Mouse (Mus musculus): Measurements from ENCODE around the gene Kank2.
"Not testable (repeated sequence)": the region's sequence is repeated elsewhere in the genome, so short reads cannot be mapped to it uniquely, and the experiment has no call there.

The Kank2 gene

GRCm38 (mm10) chr9:21816716-21817305 lies 18.3 kb upstream of the Kank2 start:
- DNase-seq, result no peak

DNA sequence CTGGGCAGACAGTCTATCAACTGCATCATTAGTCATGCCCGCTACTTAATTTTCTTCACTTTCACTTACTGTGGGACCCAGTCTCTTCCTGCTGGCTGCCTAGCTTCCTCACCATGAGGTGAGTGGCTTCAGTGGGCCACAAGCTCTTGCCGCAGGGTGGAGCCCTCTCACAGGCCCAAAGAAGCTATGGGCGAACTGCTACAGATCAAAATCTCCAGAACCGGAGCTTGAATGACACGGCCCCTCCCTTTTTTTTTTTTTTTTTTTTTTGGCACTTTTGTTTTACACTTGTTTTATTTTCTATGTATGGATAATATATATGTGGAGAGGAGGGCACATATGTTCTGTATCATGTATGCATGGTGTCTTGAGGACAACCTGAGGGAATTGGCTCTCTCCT lies 12.6 kb upstream of the Kank2 start:
- no peak for DNase-seq

DNA sequence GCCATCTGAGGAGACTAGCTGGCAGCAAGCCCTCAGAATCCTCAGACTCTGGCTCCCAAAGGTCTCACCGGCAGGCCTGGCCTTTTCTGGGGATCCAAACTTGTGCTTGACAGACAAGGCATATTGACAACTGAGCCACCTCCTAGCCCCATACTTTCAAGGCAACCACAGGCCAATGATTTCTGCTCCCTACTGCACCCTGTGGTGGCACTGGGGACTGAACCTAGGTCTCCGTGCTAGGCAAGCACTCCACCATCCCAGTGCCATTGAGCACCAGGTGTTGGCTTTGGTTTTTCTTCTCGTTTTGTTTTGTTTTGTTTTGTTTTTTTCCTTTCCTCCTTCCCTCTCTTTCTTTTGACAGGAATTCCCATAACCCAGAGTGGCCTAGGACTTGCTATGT lies 10.0 kb upstream of the Kank2 start:
- no peak for DNase-seq

GRCm38 (mm10) chr9:21806976-21807375 lies 8.4 kb upstream of the Kank2 start:
- no peak for DNase-seq

DNA sequence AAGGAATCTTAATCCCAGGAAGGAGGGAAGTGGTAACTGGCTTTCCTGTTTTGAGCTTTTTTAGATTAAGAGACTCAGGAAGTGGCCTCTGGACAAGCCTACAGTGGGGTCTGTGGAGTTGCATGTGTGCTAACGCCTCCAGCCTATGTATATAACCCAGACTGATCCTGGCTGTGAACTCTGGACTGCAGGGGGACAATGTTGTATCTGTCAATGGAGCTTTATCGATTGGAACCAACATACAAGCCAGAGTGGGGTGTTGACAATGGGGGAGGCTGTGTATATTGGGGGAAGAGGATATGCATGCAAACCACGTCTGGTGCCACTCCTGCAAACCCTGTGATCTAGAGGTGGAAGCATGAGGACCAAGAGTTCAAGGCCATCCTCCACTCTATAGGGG lies 7.8 kb upstream of the Kank2 start:
- no peak for DNase-seq

DNA sequence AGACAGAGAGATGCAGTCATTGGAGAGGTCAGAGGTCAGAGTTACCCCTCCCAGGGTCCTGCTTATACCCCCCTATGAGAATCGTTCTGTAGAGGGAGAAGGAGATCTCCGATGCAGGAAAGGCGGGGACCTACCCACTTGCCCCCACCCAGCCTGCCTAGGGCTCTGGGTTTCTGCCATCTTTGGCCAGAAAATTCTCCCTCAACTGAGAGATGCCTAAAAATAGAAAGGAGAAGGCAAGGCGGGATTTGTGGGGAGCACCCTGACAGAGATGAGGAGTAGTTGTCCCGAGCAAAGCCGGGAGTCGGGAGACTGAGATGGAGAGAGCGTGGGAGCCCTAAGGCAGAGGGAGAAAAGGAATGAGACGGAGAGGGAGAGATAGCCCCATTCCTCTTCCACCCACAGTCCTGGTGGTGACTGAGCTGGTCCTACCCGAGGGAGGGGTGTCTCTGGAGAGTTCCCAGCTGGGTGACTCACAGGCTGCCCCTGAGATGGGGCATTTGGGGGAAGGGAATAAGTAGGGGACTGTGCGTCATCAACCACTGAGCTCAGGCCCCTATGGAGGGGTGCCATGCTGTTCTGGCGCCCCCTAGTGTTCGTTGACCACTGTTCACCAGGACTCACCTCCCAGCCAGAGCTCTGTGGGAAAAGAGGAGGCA lies 5.6 kb upstream of the Kank2 start:
- DNase-seq, result peak; percentile 86

DNA sequence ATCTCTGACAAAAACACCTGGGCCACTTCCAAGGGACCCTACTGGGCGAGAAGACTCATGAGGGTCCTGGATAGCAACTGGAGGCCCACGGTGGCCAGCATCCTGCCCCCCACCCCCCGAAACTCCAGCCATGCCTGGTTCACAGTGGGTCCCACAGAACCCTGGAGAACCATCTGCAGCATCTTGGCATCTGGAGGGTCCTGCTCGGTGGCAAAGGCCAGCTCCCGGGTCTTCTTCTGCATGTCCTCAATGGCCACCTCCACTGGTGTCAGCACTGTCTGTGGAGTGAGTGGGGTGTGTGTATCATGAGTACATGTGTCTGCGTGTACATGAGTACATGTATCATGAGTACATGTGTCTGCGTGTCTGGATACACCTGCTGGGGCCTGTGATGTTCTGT lies 3.0 kb upstream of the Kank2 start:
- no peak for DNase-seq

DNA sequence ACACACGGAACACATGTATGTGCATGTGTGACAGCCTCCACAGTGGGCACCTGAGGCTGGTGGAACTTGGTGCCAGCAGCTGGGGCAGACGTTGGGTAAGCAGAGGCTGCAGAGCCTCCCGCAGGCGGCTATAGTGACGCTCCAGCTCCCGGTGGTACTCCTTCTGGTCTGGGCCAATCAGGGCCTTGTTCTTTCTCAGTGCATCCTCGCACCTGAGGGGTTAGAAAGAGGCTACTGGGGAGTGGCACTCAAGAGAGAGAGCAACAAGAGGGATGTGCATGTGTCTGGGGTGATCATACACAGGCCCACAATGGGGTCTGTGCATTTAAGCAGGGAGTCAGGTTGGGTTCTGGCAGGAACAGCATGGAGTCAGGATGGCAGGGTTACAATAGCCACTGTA lies 2.6 kb upstream of the Kank2 start:
- DNase-seq, result no peak

- DNase-seq, result no peak
These were observed 436 bp upstream of the Kank2 start for GRCm38 (mm10) chr9:21799010-21799350.

GRCm38 (mm10) chr9:21797921-21798344 lies 611 bp downstream of the Kank2 start:
- DNase-seq, result no peak

DNA sequence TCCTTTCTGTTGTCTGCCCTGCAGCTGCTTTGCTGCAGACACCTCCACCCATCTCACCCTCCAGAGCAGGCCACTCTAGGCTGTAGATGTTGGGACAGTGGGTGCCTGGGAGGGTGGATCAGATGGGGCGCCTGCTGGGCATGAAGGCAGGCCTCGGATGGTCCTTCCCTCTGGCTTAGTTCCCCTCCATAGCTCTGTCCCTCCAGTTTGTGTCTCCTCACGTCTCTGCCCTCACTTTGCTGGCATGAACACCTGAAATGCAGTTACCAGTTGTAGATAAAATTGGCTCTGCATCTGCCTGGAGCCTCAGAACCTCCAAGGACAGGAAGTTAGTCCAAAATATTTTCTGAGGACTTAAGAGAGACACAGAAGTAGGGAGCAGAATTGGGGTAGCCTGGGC lies 1.6 kb downstream of the Kank2 start:
- DNase-seq, result no peak

DNA sequence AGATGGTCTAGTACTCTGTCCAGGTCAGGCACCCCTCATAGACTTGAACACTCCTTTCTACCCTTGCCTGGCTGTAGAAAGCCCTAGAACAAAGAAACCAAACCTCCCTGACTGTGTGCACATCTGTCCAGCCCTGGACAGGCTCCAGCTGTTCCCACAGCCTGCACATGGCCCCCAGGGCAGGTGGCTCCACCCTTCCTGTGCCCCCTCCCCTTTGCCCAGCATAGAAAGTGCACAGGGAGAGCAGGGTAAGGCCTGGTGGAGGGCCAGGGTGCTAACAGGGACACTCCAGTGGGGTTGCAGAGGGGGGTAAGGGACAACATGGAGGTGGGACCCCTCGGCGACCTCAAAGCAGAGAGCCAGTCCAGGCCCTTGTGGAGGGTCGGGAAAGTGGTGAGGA lies 2.3 kb downstream of the Kank2 start:
- no peak for DNase-seq

DNA sequence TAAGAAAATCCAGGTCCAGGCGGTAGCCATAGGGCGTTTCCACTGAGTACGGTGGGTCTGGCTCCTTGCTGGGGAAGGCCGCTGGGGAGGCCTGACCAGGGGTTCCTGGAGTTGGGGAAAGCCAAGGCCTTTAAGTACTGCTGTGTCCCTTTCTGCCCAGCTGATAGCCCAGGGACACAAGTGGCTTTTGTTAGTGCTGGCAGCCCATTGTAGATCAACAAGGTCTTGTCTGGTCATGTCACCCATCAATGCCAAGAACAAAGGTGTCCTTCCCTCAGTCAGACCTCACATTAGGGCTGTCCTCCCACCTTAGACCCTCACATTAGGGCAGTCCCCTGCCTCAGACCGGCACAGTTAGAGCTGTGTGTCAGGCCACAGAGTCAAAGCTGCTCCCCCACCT lies 3.0 kb downstream of the Kank2 start:
- DNase-seq, result no peak

GRCm38 (mm10) chr9:21794925-21795324 lies 3.6 kb downstream of the Kank2 start:
- peak; percentile 79 for DNase-seq

- DNase-seq, result no peak
These were observed 4.2 kb downstream of the Kank2 start for GRCm38 (mm10) chr9:21794344-21794834.

- not testable (repeated sequence) for DNase-seq
These were observed 5.0 kb downstream of the Kank2 start for GRCm38 (mm10) chr9:21793507-21793906.

GRCm38 (mm10) chr9:21792644-21793043 lies 5.9 kb downstream of the Kank2 start:
- peak; percentile 47 for DNase-seq

DNA sequence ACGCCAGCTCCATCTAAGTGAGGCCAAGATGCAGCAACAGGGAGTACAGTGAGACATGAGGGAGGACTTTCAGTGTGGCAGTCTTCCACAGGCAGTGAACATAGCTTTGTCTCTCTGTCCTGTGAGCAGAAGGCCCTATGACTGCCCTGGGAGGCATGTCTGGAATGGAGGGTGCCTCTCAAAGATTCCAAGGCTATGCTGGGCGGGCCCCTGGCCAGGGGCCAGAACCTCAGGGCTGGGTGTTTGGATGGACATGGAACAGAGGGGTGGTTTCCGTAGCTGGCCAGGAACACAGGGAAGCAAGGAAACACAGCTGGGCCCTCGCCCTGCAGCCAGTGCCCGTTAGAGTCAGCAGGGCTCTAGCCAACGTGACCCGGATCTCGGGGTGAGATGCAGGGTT lies 6.7 kb downstream of the Kank2 start:
- no peak for DNase-seq

GRCm38 (mm10) chr9:21788234-21788633 lies 10.3 kb downstream of the Kank2 start:
- no peak for DNase-seq

- DNase-seq, result no peak
These were observed 10.9 kb downstream of the Kank2 start for GRCm38 (mm10) chr9:21787654-21788053.

DNA sequence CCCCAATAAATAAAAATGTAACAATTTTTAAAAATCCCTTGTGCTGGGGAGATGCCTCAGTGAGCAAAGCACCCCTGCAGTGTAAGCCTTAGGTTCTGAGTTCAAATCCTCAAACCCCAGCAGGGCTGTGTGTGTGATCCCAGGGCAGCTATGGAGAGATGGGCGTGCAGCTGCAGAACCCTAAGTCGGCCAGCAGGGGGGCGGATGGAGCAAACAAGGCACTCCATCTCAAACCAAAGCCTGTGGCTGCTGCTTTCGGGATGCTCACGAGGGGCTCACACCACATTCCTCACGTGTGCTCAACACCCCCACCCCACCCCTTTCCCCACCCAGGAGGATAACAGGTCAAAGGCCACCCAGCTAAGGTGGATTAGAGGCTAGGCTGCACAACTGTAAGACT lies 11.6 kb downstream of the Kank2 start:
- DNase-seq, result peak; percentile 55

DNA sequence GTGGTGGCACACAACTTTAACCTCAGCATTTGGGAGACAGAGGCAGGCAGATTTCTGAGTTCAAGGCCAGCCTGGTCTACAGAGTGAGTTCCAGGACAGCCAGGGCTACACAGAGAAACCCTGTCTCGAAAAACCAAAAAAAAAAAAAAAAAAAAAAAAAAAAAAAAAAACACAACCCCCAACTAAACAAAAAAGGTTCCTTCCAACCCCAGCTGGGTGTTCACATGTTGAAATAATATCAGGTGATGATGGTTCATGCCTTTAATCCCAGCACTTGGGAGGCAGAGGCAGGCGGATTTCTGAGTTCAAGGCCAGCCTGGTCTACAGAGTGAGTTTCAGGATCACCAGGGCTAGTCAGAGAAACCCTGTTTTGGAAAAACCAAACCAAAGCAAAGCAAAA lies 12.2 kb downstream of the Kank2 start:
- not testable (repeated sequence) for DNase-seq

DNA sequence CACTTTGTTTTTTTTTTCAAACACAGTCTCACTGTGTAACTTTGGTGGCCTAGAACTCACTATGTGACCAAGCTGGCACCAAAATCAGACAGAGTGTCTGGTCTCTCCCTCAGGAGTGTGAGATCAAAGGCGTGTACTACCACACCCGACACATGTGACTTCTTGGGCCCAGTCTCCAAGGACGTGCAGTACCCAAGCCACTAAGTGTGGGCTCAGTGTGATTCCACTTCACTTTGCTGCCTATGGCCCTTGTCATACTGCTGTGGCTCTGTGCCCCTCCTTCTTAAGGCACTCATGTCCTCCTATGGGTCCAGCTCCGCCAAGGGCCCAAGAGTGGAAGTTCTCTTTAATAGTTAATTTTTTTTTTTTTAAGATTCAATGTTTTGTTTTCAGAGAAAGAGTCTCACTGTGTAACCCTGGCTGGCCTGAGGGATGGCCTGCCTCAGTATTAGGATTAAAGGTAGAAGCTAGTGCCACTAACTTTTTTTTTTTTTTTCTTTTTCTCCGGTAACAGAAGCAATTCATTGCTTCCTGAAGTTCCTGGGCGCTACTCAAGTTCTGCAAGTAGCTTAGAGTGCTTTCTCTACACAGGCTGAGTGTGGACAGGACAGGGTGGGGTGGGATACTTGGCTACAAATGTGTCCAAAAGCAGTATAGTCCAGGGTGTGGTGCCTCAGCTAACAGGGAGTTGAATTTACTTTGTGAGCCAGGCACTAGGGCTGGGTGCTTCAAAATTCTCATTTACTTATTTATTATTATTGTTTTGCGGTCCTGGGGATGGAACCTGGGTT lies 13.8 kb downstream of the Kank2 start:
- no peak for DNase-seq

Data from cerebellum, adult 11 months (tissue).